Mouse (Mus musculus): ENCODE results near the gene Adamtsl1.

GRCm38 (mm10) chr4:86040921-86041320 lies 526.9 kb downstream of the Adamtsl1 start:
- TF ChIP-seq MAFK (IDR thresholded peaks at IDR 0.05; ENCODE audit: insufficient read depth, low read depth, low read length) (no peak), ZC3H11A (IDR thresholded peaks at IDR 0.05; ENCODE audit: borderline replicate concordance, low read depth, low read length) (no peak), HCFC1 (IDR thresholded peaks at IDR 0.05; ENCODE audit: borderline replicate concordance, insufficient read depth, low read length) (no peak), ZNF384 (IDR thresholded peaks at IDR 0.05; ENCODE audit: low read depth, low read length) (no peak), CHD2 (IDR thresholded peaks at IDR 0.05; ENCODE audit: low read depth, low read length) (no peak)

Measured in ES-E14 (cell line).